Mouse (Mus musculus) kidney, embryonic 16.5 days (tissue): ENCODE data around the gene Fam83f. TPM values are rescaled to one million over a fixed set of nuclear protein-coding genes. Genes with fewer than 3 reads are reported as not detected.

Experiments
- ATAC-seq: fragments of 200-750 bp; cut with Nextera tagmentation; 2 replicates; pipeline ENCODE4 v1.8.0; 2017; ENCODE audit warnings: moderate TSS enrichment; ENCODE audit not compliant: low FRiP score, low TSS enrichment
- H3K27ac ChIP-seq: fragments of 300-500 bp; sonication (generic); 2 replicates; pipeline ENCODE4 v1.5.1; 2014; ENCODE audit warnings: low read length
- H3K27me3 ChIP-seq: fragments of 300-500 bp; sonication (generic); 2 replicates; pipeline ENCODE4 v1.6.1; 2014; ENCODE audit warnings: low read length, control low read depth, mixed read lengths; ENCODE audit not compliant: insufficient read depth
- H3K36me3 ChIP-seq: fragments of 300-500 bp; sonication (generic); 2 replicates; pipeline ENCODE4 v1.6.1; 2014; ENCODE audit warnings: low read length, control low read depth, mixed read lengths; ENCODE audit not compliant: insufficient read depth
- H3K4me1 ChIP-seq: fragments of 300-500 bp; sonication (generic); 2 replicates; pipeline ENCODE4 v1.6.1; 2014; ENCODE audit warnings: low read length, control low read depth, mixed read lengths; ENCODE audit not compliant: insufficient read depth
- H3K4me2 ChIP-seq: fragments of 300-500 bp; sonication (generic); replicated peaks from 2 replicates; pipeline ENCODE4 v1.6.1; 2014; ENCODE audit warnings: low read depth, low read length
- H3K4me3 ChIP-seq: fragments of 300-500 bp; sonication (generic); 2 replicates; pipeline ENCODE4 v1.5.1; 2014; ENCODE audit warnings: mild to moderate bottlenecking, low read length
- H3K9ac ChIP-seq: fragments of 300-500 bp; sonication (generic); replicated peaks from 2 replicates; pipeline ENCODE4 v1.6.1; 2014; ENCODE audit warnings: low read length
- H3K9me3 ChIP-seq: fragments of 300-500 bp; sonication (generic); 2 replicates; pipeline ENCODE4 v1.6.1; 2016; ENCODE audit warnings: low read length, control low read depth
- WGBS: fragments of 180-500 bp; shearing (Covaris S2); extraction: QIAGEN DNeasy Blood & Tissue Kit; methylation state at CpG from one replicate; pipeline ENCODE4 v1.1.7; 2014; 5-methylcytosine and 5-hydroxymethylcytosine counted together
- polyA plus RNA-seq: library from polyadenylated mRNA; unstranded; fragments of >200 nt; fragmentation: Nextera tagmentation; extraction: Ambion mirVana; gene quantifications from 2 replicates; pipeline ENCODE4 v1.2.1, GENCODE M21; 2015

Gene Fam83f
- 5.4 and 6.3 TPM in 2 replicates for polyA plus RNA-seq

- 6% methylated on average over 71 of the region's 85 CpGs for WGBS
- peak; percentile 83 for ATAC-seq
- Histone ChIP-seq H3K9me3 (no peaks in the 10 kb centered on the region), H3K36me3 (no peaks in the 10 kb centered on the region), H3K4me2 (peak within 1 kb of the TSS; percentile 71), H3K9ac (peak within 1 kb of the TSS; percentile 64), H3K4me3 (peak within 1 kb of the TSS; percentile 48), H3K4me1 (peaks cover 11% of the 10 kb centered on the region), H3K27ac (no peak within 1 kb of the TSS), H3K27me3 (peaks cover 35% of the 10 kb centered on the region)
Measured at GRCm38 (mm10) chr15:80671295-80672252, at the start of gene Fam83f. Gene Fam83f, plus strand, starts transcription at chr15:80671847.

GRCm38 (mm10) chr15:80623171-80623837 is 48.3 kb upstream of the Fam83f start:
- Histone ChIP-seq H3K9ac (no peak overlapping the region), H3K27ac (no peak overlapping the region)
- WGBS, result 63% methylated on average over 8 of the region's 8 CpGs

GRCm38 (mm10) chr15:80626472-80626871 is 45.2 kb upstream of the Fam83f start:
- Histone ChIP-seq H3K9me3 (no peaks in the 10 kb centered on the region), H3K36me3 (no peaks in the 10 kb centered on the region), H3K9ac (no peak overlapping the region), H3K4me1 (no peaks in the 10 kb centered on the region), H3K4me3 (no peak overlapping the region), H3K4me2 (no peak overlapping the region), H3K27ac (no peak overlapping the region), H3K27me3 (0 out of 2 replicates have a peak, but pooled peaks cover 3% of the 10 kb centered on the region)
- 54% methylated on average over 6 of the region's 6 CpGs for WGBS
- no peak for ATAC-seq

More at GRCm38 (mm10) chr15:80623171-80623837, 48.3 kb upstream of the Fam83f start:
- ATAC-seq, result no peak
- Histone ChIP-seq H3K36me3 (no peaks in the 10 kb centered on the region), H3K27me3 (0 out of 2 replicates have a peak, but pooled peaks cover 3% of the 10 kb centered on the region), H3K4me3 (no peak overlapping the region), H3K4me2 (no peak overlapping the region), H3K9me3 (no peaks in the 10 kb centered on the region), H3K4me1 (no peaks in the 10 kb centered on the region)

- ATAC-seq, result no peak
- no peaks in the 10 kb centered on the region for H3K27me3 ChIP-seq
- H3K4me2 ChIP-seq, result no peak overlapping the region
- no peaks in the 10 kb centered on the region for H3K36me3 ChIP-seq
- no peak overlapping the region for H3K9ac ChIP-seq
- no peak overlapping the region for H3K27ac ChIP-seq
- H3K4me3 ChIP-seq, result no peak overlapping the region
- no peaks in the 10 kb centered on the region for H3K4me1 ChIP-seq
- H3K9me3 ChIP-seq, result no peaks in the 10 kb centered on the region
- 72% methylated on average over 7 of the region's 7 CpGs for WGBS
Measured at GRCm38 (mm10) chr15:80630147-80630546, 41.5 kb upstream of the Fam83f start.

- Histone ChIP-seq H3K27ac (no peak overlapping the region), H3K4me1 (no peaks in the 10 kb centered on the region), H3K9me3 (no peaks in the 10 kb centered on the region), H3K4me2 (no peak overlapping the region), H3K4me3 (no peak overlapping the region), H3K9ac (no peak overlapping the region), H3K27me3 (no peaks in the 10 kb centered on the region), H3K36me3 (no peaks in the 10 kb centered on the region)
- no peak for ATAC-seq
- WGBS, result 34% methylated on average over 14 of the region's 14 CpGs
Measured at GRCm38 (mm10) chr15:80630711-80631110, 40.9 kb upstream of the Fam83f start.

- Histone ChIP-seq H3K4me3 (no peak overlapping the region), H3K4me2 (no peak overlapping the region), H3K27ac (no peak overlapping the region), H3K4me1 (no peaks in the 10 kb centered on the region), H3K9ac (no peak overlapping the region), H3K27me3 (no peaks in the 10 kb centered on the region), H3K36me3 (no peaks in the 10 kb centered on the region), H3K9me3 (no peaks in the 10 kb centered on the region)
- WGBS, result 82% methylated on average over 2 of the region's 2 CpGs
- ATAC-seq, result no peak
Measured at GRCm38 (mm10) chr15:80631311-80631710, 40.3 kb upstream of the Fam83f start.

- no peak overlapping the region for H3K4me3 ChIP-seq
- no peaks in the 10 kb centered on the region for H3K36me3 ChIP-seq
- H3K9me3 ChIP-seq, result no peaks in the 10 kb centered on the region
- no peak for ATAC-seq
- H3K4me1 ChIP-seq, result no peaks in the 10 kb centered on the region
- H3K9ac ChIP-seq, result no peak overlapping the region
- H3K27ac ChIP-seq, result no peak overlapping the region
- 86% methylated on average over 13 of the region's 13 CpGs for WGBS
- H3K4me2 ChIP-seq, result no peak overlapping the region
- no peaks in the 10 kb centered on the region for H3K27me3 ChIP-seq
Measured at GRCm38 (mm10) chr15:80632280-80632893, 39.3 kb upstream of the Fam83f start.

- no peaks in the 10 kb centered on the region for H3K9me3 ChIP-seq
- no peak overlapping the region for H3K9ac ChIP-seq
- no peaks in the 10 kb centered on the region for H3K36me3 ChIP-seq
- no peak for ATAC-seq
- H3K27ac ChIP-seq, result no peak overlapping the region
- H3K4me2 ChIP-seq, result no peak overlapping the region
- H3K4me3 ChIP-seq, result no peak overlapping the region
- H3K27me3 ChIP-seq, result no peaks in the 10 kb centered on the region
- WGBS, result 51% methylated on average over 11 of the region's 11 CpGs
- H3K4me1 ChIP-seq, result peaks cover 6% of the 10 kb centered on the region; the same call in 1 of the 2 replicates
Measured at GRCm38 (mm10) chr15:80634391-80635193, 37.1 kb upstream of the Fam83f start.

GRCm38 (mm10) chr15:80636757-80637372 is 34.8 kb upstream of the Fam83f start:
- H3K9me3 ChIP-seq, result no peaks in the 10 kb centered on the region
- no peak overlapping the region for H3K27ac ChIP-seq
- H3K36me3 ChIP-seq, result no peaks in the 10 kb centered on the region
- no peak overlapping the region for H3K4me3 ChIP-seq
- ATAC-seq, result no peak
- H3K9ac ChIP-seq, result no peak overlapping the region
- no peak overlapping the region for H3K4me2 ChIP-seq
- H3K27me3 ChIP-seq, result no peaks in the 10 kb centered on the region
- 49% methylated on average over 13 of the region's 13 CpGs for WGBS
- H3K4me1 ChIP-seq, result peaks cover 6% of the 10 kb centered on the region; the same call in 1 of the 2 replicates
